Mouse (Mus musculus) brain, embryonic 18.5 days (tissue): Measurements from ENCODE around the gene Fermt2.

Source experiments
- DNase-seq: peaks from one replicate; pipeline ENCODE4 v3.0.0-alpha.2; 2012; ENCODE audit warnings: low read depth, low spot score

The Fermt2 gene

GRCm38 (mm10) chr14:45529411-45530363, at the start of gene Fermt2:
Gene Fermt2 (minus strand): TSS chr14:45530118.
- peak; percentile 50 for DNase-seq

- DNase-seq: no peak
These were observed 36.4 kb upstream of the Fermt2 start for GRCm38 (mm10) chr14:45566066-45566937.

DNA sequence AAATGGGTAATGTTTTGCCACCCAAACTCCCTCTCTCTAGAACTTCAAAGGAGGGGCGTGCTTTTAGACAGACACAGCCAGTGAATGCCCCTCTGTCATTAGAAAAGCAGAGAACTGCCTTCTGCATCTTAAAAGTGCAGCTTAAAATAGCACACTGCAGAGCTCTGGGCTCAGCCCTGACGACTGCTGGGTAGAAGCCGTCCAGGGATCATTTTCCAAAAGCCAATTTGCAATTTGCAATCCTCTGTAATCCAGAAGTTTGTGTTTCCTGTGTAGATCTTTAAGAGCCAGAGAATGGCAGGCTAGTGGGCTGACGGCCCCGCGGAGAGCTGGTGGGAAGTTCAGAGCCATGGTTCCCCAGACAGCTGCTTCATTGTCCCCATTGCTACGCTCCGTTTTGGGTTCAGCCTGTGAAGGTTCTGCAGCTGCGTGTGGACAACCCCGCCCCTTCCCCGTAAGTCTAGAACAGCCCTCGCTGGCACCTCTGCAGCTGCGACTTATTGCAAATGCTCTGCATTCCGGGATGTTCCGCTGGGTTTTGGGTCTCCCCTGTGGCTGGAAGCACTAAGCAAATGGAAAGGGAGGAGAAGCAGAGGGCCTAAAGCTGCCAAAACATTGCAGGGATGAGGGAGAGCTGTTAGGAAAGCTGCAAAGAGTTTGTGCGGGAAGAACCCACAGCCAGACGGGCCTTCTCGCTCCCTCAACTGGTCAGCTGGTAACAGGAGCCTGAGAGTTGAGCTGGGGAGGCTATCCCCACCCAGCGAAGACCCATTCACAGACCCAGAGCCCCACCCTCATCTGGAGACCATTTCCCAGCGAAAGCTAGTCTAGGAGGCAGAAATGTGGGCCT, 35.5 kb upstream of the Fermt2 start:
- DNase-seq: no peak

GRCm38 (mm10) chr14:45563577-45563976, 33.7 kb upstream of the Fermt2 start:
- no peak for DNase-seq

DNA sequence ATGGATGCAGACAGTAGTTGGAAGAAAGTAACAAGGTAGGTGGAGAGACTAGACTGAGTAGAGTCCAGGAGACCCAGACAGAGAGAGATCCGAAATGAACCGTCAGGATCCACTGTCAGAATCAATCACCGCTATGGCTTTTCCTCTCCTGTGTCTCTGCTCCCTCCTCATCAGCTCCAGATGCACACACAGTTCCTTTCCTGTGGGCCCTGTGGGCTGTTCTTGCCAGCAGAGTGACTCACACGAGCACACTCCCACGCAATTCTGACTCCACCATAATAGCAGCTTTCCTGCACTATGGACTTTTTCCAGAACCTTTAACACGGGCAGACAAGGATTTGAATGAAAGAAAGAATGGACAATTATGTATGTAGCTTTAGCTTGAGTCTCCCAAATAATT, 31.8 kb upstream of the Fermt2 start:
- DNase-seq: no peak

GRCm38 (mm10) chr14:45559018-45559417, 29.1 kb upstream of the Fermt2 start:
- no peak for DNase-seq

DNA sequence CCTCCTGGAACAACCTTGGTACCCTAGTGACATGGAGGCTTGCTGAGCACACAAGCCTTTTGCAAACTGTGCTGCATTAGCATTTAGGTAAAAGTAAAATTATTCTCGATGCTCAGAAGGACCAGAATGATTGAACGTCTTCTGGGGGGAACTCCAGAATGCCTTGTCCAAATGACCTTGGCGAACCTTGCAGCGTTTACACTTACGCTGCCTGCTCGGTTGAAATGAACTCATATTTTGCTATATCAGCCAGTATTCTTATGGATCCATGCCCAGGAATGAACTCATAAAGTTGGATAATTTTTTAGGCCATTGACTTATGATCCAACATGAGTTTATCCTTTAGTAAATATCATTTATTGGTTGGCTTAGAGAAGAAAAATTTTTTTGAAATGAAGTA, 24.4 kb upstream of the Fermt2 start:
- no peak for DNase-seq

DNA sequence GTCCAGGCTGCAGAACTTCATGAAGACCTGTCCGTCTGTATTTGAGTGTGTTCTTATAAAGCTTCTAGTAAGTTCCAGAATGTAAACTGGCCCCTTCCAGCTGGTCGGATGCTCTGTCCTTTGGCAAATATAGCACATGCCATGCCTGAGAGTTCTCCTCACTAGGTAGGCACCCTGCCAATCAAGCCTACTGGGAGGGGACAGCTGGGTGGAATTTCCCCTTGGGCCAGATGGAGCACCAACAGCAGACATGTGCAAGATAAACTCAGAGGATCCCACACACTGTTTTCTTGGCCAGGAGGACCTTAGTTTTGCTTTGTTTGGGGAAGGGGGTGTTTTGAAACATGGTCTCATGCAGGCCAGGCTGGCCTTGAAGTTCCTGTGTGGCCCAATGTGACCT, 23.9 kb upstream of the Fermt2 start:
- no peak for DNase-seq

- no peak for DNase-seq
These were observed 22.5 kb upstream of the Fermt2 start for GRCm38 (mm10) chr14:45552431-45552830.

GRCm38 (mm10) chr14:45551121-45551768, 21.3 kb upstream of the Fermt2 start:
- DNase-seq: no peak

DNA sequence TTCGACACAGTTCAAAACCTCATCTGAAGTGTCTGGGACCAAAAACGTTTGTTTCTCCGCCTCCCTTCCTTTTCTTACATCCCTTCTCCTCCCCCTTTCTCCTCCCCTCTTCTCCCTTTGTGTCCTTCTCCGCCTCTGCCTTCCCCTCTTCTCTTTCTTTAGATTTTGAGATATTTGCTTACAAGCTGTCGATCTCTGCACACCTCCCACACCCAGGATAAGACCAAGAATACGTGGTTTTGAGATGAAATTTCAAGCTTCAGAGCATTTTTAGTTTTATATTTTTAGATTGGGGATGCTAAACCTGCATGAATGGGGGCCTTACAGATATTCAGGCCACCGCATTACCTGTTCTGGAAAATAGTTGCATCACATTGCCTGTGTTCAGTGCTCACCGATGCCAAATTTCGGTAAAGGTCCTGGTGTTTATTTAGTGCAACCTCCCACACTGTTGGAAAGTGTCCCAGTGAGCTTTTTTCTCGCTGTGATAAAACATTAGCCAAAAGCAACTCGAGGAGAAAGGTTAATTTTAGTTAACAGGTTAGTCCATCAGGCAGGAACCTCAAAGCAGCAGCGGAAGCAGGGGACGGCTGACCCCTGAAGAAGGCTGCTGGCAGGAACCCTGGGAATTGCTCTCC, 20.2 kb upstream of the Fermt2 start:
- no peak for DNase-seq

- DNase-seq: no peak
These were observed 18.2 kb upstream of the Fermt2 start for GRCm38 (mm10) chr14:45548118-45548517.

DNA sequence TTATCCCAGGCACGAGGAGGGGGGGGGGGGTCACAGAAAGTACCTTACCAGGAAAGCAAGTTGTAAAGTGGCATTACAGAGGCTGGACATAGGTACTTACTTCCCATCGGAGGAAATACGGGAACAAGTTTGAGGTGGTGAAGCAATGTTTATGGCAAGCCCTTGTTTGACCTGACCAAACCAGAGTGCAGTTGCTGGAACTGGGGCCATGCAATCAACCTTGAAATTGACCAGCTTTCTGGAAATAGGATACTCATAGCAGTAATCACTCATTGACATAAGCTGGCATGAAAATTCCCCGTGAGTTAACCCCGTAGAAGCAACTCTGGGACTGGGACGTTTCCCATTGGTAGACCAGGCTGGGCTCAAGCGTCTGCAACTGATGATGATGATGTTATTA, 15.0 kb upstream of the Fermt2 start:
- DNase-seq: no peak

- DNase-seq: no peak
These were observed 14.1 kb upstream of the Fermt2 start for GRCm38 (mm10) chr14:45544026-45544425.

DNA sequence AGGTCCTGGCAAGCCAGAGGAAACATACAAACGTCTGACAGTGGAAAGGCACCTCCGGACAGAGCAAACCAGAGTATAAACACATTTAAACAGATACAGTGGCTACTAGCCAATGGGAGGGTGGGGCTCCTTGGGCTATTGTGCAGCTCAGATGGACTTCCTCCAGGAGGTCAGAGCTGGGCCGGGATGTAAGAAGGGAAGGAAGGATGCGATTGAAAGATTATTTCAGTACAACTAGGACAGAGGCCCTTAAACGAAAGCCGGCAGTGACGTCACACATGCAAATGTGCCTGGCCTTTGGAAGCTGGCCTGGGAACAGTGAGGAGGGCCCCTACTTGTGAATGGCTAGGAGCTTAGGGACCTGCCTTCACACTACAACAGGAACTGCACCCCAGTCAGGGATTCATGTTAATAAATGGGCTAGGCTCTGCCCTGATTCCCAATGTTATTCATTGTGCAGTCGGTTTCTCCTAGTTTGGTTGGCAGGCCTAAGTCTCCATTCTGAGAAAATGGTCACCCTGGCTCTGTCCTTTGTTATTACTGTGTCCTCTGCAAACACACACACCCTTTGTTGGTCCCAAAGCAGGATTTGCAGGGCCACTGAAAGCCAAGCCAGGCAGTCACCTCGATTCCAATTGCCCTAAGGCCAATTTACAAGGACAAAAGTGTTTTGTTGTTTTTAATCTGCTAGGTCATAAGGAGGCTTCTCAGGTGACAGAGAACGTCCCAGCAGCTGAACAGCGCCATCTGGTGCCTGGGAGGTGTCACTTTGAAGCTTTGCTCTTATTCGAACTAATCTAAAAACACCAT, 9.9 kb upstream of the Fermt2 start:
- DNase-seq: no peak

DNA sequence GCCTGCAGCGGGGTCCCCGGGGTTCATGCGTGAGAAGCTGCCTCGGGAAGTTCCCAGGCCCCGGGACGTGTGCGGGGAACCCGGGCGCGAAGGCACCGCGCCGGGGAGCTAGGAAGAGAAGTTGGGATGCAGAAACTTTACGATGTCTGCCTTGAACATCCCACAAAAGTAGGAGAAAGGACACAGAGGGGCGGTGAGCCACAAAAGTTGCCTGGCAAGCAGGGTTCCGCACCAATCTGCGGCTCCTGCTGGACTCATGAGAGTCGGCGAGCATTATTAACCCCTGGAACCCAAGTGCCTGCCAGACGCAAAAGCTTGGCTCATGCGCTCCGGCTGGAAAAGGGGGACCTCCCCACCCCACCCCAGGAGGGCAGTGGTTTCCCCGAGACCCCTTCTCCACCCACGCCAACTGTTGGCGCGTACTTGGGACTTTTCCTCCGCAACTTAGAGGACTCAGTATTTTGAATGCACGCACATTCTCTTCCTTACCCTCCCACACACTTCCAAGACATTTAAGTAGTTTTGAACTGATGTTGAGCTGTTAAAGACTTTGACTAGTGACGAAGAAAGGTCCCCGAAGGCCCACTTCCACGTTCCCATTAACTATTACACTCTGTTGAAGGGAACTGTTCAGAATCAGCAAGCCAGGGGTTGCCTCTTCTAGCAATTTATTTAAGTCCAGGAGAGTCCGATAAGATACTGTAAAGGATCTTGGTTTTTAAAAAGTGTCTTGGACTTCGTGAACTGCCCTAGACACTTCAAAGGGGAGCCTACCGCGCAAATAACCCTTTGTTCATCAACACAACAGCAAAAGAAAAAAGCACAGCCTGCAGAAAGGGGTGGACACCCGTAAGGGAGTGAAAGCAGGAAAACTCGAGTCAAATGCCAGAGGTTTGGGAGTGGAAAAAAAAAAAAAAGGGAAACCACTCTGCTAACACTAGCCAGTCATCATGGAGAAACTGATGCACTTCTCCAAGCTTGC, 737 bp upstream of the Fermt2 start:
- DNase-seq: no peak

- DNase-seq: no peak
These were observed 1.1 kb downstream of the Fermt2 start for GRCm38 (mm10) chr14:45528861-45529260.

GRCm38 (mm10) chr14:45515771-45516170, 14.1 kb downstream of the Fermt2 start:
- no peak for DNase-seq
